Mouse (Mus musculus) C2C12 (cell line): ENCODE data around the gene Sec24c.

Experiments
- CTCF ChIP-seq: IDR thresholded peaks from one replicate; pipeline ENCODE4 v1.5.1; 2011; ENCODE audit not compliant: control insufficient read depth, insufficient read depth, insufficient read length
- FOSL1 ChIP-seq: IDR thresholded peaks from one replicate; pipeline ENCODE4 v1.8.0; 2011; ENCODE audit warnings: mild to moderate bottlenecking, low read length; ENCODE audit not compliant: poor library complexity, insufficient read depth, severe bottlenecking
- USF1 ChIP-seq: IDR thresholded peaks from one replicate; pipeline ENCODE4 v1.6.1; 2011; ENCODE audit warnings: low read depth, mild to moderate bottlenecking, control low read depth, moderate library complexity

GRCm38 (mm10) chr14:20654690-20655421, 19.3 kb upstream of the Sec24c start:
- no peak for TF ChIP-seq USF1
- TF ChIP-seq CTCF, result no peak
- TF ChIP-seq FOSL1, result no peak
